Mouse (Mus musculus): ENCODE results near the gene Tenm3. TPM values are rescaled to one million over a fixed set of nuclear protein-coding genes. Genes with fewer than 3 reads are reported as not detected.

Tenm3 gene
- polyA plus RNA-seq, 1 experiment, result 0.28 TPM

- no peak overlapping the region for H3K27ac ChIP-seq (replicated peaks; ENCODE audit: low read depth, low read length)
- H3K4me1 ChIP-seq (ENCODE audit: control insufficient read depth, insufficient read depth, insufficient read length, low read length), result no peaks in the 10 kb centered on the region
- no peak overlapping the region for H3K4me3 ChIP-seq (ENCODE audit: insufficient read depth, low read depth, low read length)
These were observed 16.3 kb downstream of the Tenm3 start for GRCm38 (mm10) chr8:48827454-48827853.

DNA sequence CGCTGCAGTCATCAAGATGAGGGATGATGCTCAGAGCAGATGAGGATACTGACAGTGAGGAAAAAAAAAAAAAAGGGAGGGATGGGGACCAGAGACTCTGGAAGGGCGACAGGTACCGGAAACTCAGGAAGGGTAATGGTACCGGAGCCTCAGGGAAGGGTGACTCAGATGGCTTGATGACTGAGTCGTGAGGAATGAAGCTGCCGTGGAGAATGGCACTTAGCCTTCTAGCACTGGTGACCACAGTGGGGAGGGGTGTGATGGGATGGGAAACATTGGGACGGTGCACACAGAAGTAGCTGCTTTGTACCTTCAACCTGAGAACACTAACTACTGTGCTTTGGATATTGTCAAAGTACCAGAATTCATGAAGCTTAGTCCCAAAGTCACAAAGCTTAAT lies 18.1 kb downstream of the Tenm3 start:
- H3K27ac ChIP-seq (replicated peaks; ENCODE audit: low read depth, low read length), result no peak overlapping the region
- H3K4me1 ChIP-seq (ENCODE audit: control insufficient read depth, insufficient read depth, insufficient read length, low read length), result no peaks in the 10 kb centered on the region
- no peak overlapping the region for H3K4me3 ChIP-seq (ENCODE audit: insufficient read depth, low read depth, low read length)

DNA sequence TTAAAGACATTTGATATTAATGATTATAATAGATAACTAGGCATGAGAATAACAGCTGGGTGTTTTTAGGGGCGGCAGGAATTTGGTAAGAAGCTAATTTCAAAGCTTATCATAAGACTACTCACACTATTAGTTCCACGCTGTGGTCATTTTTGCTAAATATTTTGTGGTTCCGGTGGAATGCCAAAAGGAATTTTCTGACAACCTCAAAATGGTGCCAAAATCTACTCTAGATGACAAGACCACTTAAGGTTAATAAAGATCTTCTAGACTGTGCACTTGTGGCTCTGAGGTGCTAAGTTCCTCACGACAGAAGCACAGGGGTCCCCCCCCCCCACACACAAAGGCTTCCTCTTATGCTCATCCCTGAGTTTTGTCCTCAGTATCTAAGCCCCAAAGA lies 21.5 kb downstream of the Tenm3 start:
- H3K27ac ChIP-seq (replicated peaks; ENCODE audit: low read depth, low read length), result no peak overlapping the region
- no peak overlapping the region for H3K4me3 ChIP-seq (ENCODE audit: insufficient read depth, low read depth, low read length)
- H3K4me1 ChIP-seq (ENCODE audit: control insufficient read depth, insufficient read depth, insufficient read length, low read length), result no peaks in the 10 kb centered on the region

DNA sequence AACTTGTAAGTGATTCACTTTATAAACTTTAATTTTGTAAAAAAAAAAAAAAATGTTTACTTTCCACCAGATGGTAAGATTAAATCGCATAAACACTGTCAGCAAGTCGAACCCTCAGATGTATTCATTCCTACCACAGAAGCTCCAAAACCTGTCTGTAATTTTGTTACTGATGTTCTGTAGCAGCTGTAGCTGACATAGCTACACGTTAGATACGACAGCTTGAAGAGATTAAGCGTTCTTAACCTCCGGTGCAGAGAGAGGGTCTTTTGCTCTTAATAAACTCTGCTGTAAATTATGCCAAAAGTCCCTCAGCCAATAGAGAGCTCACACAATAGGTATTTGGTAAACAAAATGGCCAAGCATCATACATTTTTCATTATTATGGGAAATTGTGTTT lies 23.8 kb downstream of the Tenm3 start:
- no peaks in the 10 kb centered on the region for H3K4me1 ChIP-seq (ENCODE audit: control insufficient read depth, insufficient read depth, insufficient read length, low read length)
- H3K27ac ChIP-seq (replicated peaks; ENCODE audit: low read depth, low read length), result no peak overlapping the region
- no peak overlapping the region for H3K4me3 ChIP-seq (ENCODE audit: insufficient read depth, low read depth, low read length)

DNA sequence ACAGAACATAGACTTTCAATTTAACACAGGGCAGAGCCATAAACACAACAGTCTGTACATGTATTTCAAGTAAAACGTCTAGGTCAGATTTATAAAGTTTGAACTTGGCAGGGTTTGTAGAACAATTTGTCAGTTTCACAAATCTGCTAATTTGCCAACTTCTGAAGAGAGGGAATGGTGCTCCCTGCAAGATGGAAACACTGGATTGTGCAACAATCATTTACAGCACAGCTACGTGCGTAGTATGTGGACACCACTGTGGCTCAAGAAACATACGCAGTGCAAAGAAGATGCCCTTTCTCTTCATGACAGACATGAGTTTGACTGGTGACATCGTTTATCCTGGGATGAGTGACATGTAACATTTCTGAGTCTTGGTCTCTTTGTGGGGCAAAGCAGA lies 24.4 kb downstream of the Tenm3 start:
- Histone ChIP-seq H3K4me1 (ENCODE audit: control insufficient read depth, insufficient read depth, insufficient read length, low read length) (no peaks in the 10 kb centered on the region), H3K4me3 (ENCODE audit: insufficient read depth, low read depth, low read length) (no peak overlapping the region), H3K27ac (replicated peaks; ENCODE audit: low read depth, low read length) (no peak overlapping the region)

GRCm38 (mm10) chr8:48816941-48817340 lies 26.8 kb downstream of the Tenm3 start:
- Histone ChIP-seq H3K27ac (replicated peaks; ENCODE audit: low read depth, low read length) (no peak overlapping the region), H3K4me3 (ENCODE audit: insufficient read depth, low read depth, low read length) (no peak overlapping the region), H3K4me1 (ENCODE audit: control insufficient read depth, insufficient read depth, insufficient read length, low read length) (no peaks in the 10 kb centered on the region)

GRCm38 (mm10) chr8:48812196-48812741 lies 31.5 kb downstream of the Tenm3 start:
- Histone ChIP-seq H3K4me3 (ENCODE audit: insufficient read depth, low read depth, low read length) (no peak overlapping the region), H3K27ac (replicated peaks; ENCODE audit: low read depth, low read length) (no peak overlapping the region), H3K4me1 (ENCODE audit: control insufficient read depth, insufficient read depth, insufficient read length, low read length) (no peaks in the 10 kb centered on the region)

DNA sequence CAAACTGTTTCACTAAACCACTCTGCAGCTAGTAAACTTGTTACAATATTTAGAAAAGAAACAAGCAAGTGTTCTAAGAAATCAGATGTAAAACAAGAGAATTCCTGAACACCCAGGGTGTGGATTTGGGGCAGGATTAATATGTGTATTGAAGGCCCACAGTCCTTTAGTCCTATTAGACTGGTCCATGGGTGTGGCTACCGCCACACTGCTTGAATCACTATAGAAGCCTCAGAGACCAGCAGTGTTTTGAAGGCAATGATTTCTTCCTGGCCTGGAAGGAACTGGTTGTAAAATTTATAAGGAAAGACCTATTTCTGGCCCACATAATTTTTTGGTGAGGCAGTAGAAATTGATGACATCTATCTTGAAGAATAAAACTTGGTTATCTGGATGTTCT lies 33.1 kb downstream of the Tenm3 start:
- Histone ChIP-seq H3K4me3 (ENCODE audit: insufficient read depth, low read depth, low read length) (no peak overlapping the region), H3K27ac (replicated peaks; ENCODE audit: low read depth, low read length) (no peak overlapping the region), H3K4me1 (ENCODE audit: control insufficient read depth, insufficient read depth, insufficient read length, low read length) (no peaks in the 10 kb centered on the region)

DNA sequence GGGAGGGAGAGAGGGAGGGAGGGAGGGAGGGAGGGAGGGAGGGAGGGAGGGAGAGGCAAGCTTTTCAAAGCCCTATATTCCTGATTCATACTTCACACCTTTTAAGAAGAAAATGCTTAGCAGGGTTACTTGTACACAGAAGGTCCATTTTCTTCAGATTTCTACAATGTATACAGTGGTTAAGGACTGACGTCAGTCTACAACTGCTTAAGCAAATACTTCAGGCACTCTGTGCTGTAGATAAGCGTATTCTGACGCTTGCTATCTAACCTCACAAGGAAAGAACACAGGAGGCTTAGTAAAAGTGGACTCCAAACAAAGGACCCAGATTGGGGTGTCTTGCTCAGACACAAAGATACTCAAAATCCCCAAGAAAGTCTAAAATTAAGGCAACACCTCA lies 34.6 kb downstream of the Tenm3 start:
- Histone ChIP-seq H3K4me1 (ENCODE audit: control insufficient read depth, insufficient read depth, insufficient read length, low read length) (no peaks in the 10 kb centered on the region), H3K4me3 (ENCODE audit: insufficient read depth, low read depth, low read length) (no peak overlapping the region), H3K27ac (replicated peaks; ENCODE audit: low read depth, low read length) (no peak overlapping the region)

- Histone ChIP-seq H3K4me3 (ENCODE audit: insufficient read depth, low read depth, low read length) (no peak overlapping the region), H3K4me1 (ENCODE audit: control insufficient read depth, insufficient read depth, insufficient read length, low read length) (no peaks in the 10 kb centered on the region), H3K27ac (replicated peaks; ENCODE audit: low read depth, low read length) (no peak overlapping the region)
These were observed 40.7 kb downstream of the Tenm3 start for GRCm38 (mm10) chr8:48803070-48803469.

- H3K4me1 ChIP-seq (ENCODE audit: control insufficient read depth, insufficient read depth, insufficient read length, low read length), result no peaks in the 10 kb centered on the region
- H3K27ac ChIP-seq (replicated peaks; ENCODE audit: low read depth, low read length), result no peak overlapping the region
- no peak overlapping the region for H3K4me3 ChIP-seq (ENCODE audit: insufficient read depth, low read depth, low read length)
These were observed 41.5 kb downstream of the Tenm3 start for GRCm38 (mm10) chr8:48802231-48802630.

- Histone ChIP-seq H3K4me1 (ENCODE audit: control insufficient read depth, insufficient read depth, insufficient read length, low read length) (no peaks in the 10 kb centered on the region), H3K4me3 (ENCODE audit: insufficient read depth, low read depth, low read length) (no peak overlapping the region), H3K27ac (replicated peaks; ENCODE audit: low read depth, low read length) (no peak overlapping the region)
These were observed 45.8 kb downstream of the Tenm3 start for GRCm38 (mm10) chr8:48797955-48798359.

- Histone ChIP-seq H3K4me3 (ENCODE audit: insufficient read depth, low read depth, low read length) (no peak overlapping the region), H3K4me1 (ENCODE audit: control insufficient read depth, insufficient read depth, insufficient read length, low read length) (no peaks in the 10 kb centered on the region), H3K27ac (replicated peaks; ENCODE audit: low read depth, low read length) (no peak overlapping the region)
These were observed 49.5 kb downstream of the Tenm3 start for GRCm38 (mm10) chr8:48794285-48794684.

DNA sequence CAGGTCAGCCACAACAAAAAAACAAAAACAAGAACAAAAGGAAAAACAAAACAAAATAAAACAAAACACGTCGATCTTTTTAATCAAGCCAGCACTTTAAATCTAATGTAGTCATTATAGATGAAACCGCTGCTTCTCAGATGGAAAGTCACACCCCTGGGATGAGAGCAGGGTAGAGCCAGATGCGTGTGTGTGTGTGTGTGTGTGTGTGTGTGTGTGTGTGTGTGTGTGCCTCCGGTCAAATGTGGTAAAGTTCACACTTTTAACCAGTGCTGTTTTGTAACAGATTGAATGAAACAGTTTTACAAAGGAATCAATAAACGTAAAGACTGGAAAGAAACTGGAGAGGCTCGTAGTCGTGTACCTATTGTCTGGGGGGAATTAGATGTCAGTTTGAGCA lies 50.0 kb downstream of the Tenm3 start:
- no peaks in the 10 kb centered on the region for H3K4me1 ChIP-seq (ENCODE audit: control insufficient read depth, insufficient read depth, insufficient read length, low read length)
- H3K4me3 ChIP-seq (ENCODE audit: insufficient read depth, low read depth, low read length), result no peak overlapping the region
- H3K27ac ChIP-seq (replicated peaks; ENCODE audit: low read depth, low read length), result no peak overlapping the region

GRCm38 (mm10) chr8:48792587-48793326 lies 51.0 kb downstream of the Tenm3 start:
- no peaks in the 10 kb centered on the region for H3K4me1 ChIP-seq (ENCODE audit: control insufficient read depth, insufficient read depth, insufficient read length, low read length)
- H3K27ac ChIP-seq (replicated peaks; ENCODE audit: low read depth, low read length), result no peak overlapping the region
- H3K4me3 ChIP-seq (ENCODE audit: insufficient read depth, low read depth, low read length), result no peak overlapping the region

DNA sequence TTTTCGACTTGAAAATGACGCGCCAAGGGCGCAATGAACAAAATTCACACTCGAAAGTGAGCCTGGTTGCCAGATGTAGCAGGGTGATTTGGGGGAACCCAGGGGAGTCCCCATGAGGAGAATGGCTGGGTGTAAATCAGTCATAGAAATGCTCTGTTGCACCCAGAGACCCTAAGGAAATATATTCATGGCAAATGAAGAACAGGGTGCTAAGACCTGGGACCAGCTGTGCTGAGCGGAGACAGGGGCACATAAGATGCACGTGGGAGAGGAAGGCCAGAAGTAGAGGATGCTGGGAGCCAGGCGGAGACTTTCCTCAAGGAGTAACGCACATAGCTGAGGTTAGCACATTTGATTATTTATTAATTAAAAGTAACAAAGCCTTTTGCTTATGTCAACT lies 60.4 kb downstream of the Tenm3 start:
- H3K4me1 ChIP-seq (ENCODE audit: control insufficient read depth, insufficient read depth, insufficient read length, low read length), result no peaks in the 10 kb centered on the region
- no peak overlapping the region for H3K27ac ChIP-seq (replicated peaks; ENCODE audit: low read depth, low read length)
- H3K4me3 ChIP-seq (ENCODE audit: insufficient read depth, low read depth, low read length), result no peak overlapping the region

Measured in brown adipose tissue, adult 24 weeks (tissue).